Mouse (Mus musculus): ENCODE measurements around the gene BC005561. TPM values are rescaled to one million over a fixed set of nuclear protein-coding genes. Genes with fewer than 3 reads are reported as not detected.

The BC005561 gene
- polyA plus RNA-seq, 1 experiment from 2014 or later: 10.8 TPM

Other genes with a start within 250 kb of the BC005561 start
- 275 and 459 TPM in 2 replicates for gene Ibsp, start 209.2 kb upstream of the BC005561 start, polyA plus RNA-seq (2015; fragmentation: Nextera tagmentation; extraction: Ambion mirVana)
- gene Mepe, start 183.0 kb upstream of the BC005561 start, polyA plus RNA-seq (2015; fragmentation: Nextera tagmentation; extraction: Ambion mirVana): 0.12 and 0.16 TPM in 2 replicates
- gene Spp1, start 73.2 kb upstream of the BC005561 start, polyA plus RNA-seq (2015; fragmentation: Nextera tagmentation; extraction: Ambion mirVana): 143 and 338 TPM in 2 replicates
- 14.8 and 20.0 TPM in 2 replicates for gene Pkd2, start 48.9 kb upstream of the BC005561 start, polyA plus RNA-seq (2015; fragmentation: Nextera tagmentation; extraction: Ambion mirVana)